Mouse (Mus musculus) heart, embryonic 11.5 days (tissue): Measurements from ENCODE around the gene Ehd4. TPM values are rescaled to one million over a fixed set of nuclear protein-coding genes. Genes with fewer than 3 reads are reported as not detected.

Experiments
- ATAC-seq: fragments of 200-750 bp; cut with Nextera tagmentation; replicated peaks from 2 replicates; pipeline ENCODE4 v1.8.0; 2017; ENCODE audit warnings: moderate library complexity; ENCODE audit not compliant: insufficient number of reproducible peaks, low FRiP score, low TSS enrichment
- H3K27ac ChIP-seq: fragments of 300-500 bp; sonication (generic); 2 replicates; pipeline ENCODE4 v1.5.1; 2014; ENCODE audit warnings: mild to moderate bottlenecking, low read depth, low read length
- H3K27me3 ChIP-seq: fragments of 300-500 bp; sonication (generic); 2 replicates; pipeline ENCODE4 v1.6.1; 2014; ENCODE audit warnings: mild to moderate bottlenecking, low read length, mixed read lengths; ENCODE audit not compliant: control insufficient read depth, insufficient read depth
- H3K36me3 ChIP-seq: fragments of 300-500 bp; sonication (generic); 2 replicates; pipeline ENCODE4 v1.6.1; 2014; ENCODE audit warnings: mild to moderate bottlenecking, low read length, moderate library complexity, mixed read lengths; ENCODE audit not compliant: control insufficient read depth, insufficient read depth
- H3K4me1 ChIP-seq: fragments of 300-500 bp; sonication (generic); 2 replicates; pipeline ENCODE4 v1.6.1; 2014; ENCODE audit warnings: low read length; ENCODE audit not compliant: control insufficient read depth, insufficient read depth
- H3K4me2 ChIP-seq: fragments of 300-500 bp; sonication (generic); 2 replicates; pipeline ENCODE4 v1.6.1; 2014; ENCODE audit warnings: mild to moderate bottlenecking, moderate library complexity
- H3K4me3 ChIP-seq: fragments of 300-500 bp; sonication (generic); 2 replicates; pipeline ENCODE4 v1.5.1; 2014; ENCODE audit warnings: low read depth, low read length
- H3K9ac ChIP-seq: fragments of 300-500 bp; sonication (generic); 2 replicates; pipeline ENCODE4 v1.6.1; 2014; ENCODE audit warnings: mild to moderate bottlenecking, low read depth, low read length, moderate library complexity
- H3K9me3 ChIP-seq: fragments of 300-500 bp; sonication (generic); replicated peaks from 2 replicates; pipeline ENCODE4 v1.6.1; 2016; ENCODE audit warnings: low read length; ENCODE audit not compliant: control insufficient read depth
- WGBS: fragments of 180-500 bp; shearing (Covaris S2); extraction: QIAGEN DNeasy Blood & Tissue Kit; methylation state at CpG from one replicate; pipeline ENCODE4 v1.1.7; 2014; ENCODE audit not compliant: insufficient replicate concordance; 5-methylcytosine and 5-hydroxymethylcytosine counted together
- polyA plus RNA-seq: library from polyadenylated mRNA; unstranded; fragments of >200 nt; fragmentation: Nextera tagmentation; extraction: Ambion mirVana; gene quantifications from 2 replicates; pipeline ENCODE4 v1.2.1, GENCODE M21; 2014

Gene Ehd4
- polyA plus RNA-seq, 1 experiment from 2014 or later: 113 TPM

GRCm38 (mm10) chr2:120060190-120060589 is 94.2 kb downstream of the Ehd4 start:
- Histone ChIP-seq H3K36me3 (no peaks in the 10 kb centered on the region), H3K27me3 (peaks cover 12% of the 10 kb centered on the region; the same call in 1 of the 2 replicates), H3K27ac (no peak overlapping the region), H3K4me1 (no peaks in the 10 kb centered on the region; the same call in 1 of the 2 replicates), H3K9ac (no peak overlapping the region), H3K4me2 (no peak overlapping the region), H3K4me3 (no peak overlapping the region), H3K9me3 (no peaks in the 10 kb centered on the region)
- no peak for ATAC-seq
- 72% methylated on average over 6 of the region's 6 CpGs for WGBS

DNA sequence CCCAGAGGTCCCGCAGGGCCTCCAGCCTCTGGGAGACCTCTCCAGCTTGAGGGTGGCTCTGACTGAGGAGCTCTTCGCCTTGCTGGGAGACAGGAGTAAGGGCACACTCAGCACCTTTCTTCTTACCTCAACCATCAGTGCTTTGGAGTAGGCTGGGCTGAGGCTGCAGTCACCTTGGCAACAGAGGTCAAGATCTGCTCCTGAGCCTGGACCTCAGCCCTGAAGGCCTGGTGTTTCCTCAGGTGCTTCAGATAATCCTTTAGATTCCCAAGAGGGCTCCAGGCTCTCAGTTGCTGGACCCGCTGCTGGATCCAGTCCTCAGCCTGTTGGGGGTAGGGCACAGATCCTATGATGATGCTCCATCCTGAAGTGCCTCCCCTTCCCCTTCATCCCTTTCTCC is 94.9 kb downstream of the Ehd4 start:
- no peak overlapping the region for H3K27ac ChIP-seq
- H3K4me3 ChIP-seq: no peak overlapping the region
- 75% methylated on average over 3 of the region's 3 CpGs for WGBS
- no peak overlapping the region for H3K4me2 ChIP-seq
- H3K9ac ChIP-seq: no peak overlapping the region
- H3K27me3 ChIP-seq: peaks cover 11% of the 10 kb centered on the region; the same call in 1 of the 2 replicates
- H3K4me1 ChIP-seq: peaks cover 4% of the 10 kb centered on the region; the same call in 1 of the 2 replicates
- no peak for ATAC-seq
- no peaks in the 10 kb centered on the region for H3K36me3 ChIP-seq
- no peaks in the 10 kb centered on the region for H3K9me3 ChIP-seq

DNA sequence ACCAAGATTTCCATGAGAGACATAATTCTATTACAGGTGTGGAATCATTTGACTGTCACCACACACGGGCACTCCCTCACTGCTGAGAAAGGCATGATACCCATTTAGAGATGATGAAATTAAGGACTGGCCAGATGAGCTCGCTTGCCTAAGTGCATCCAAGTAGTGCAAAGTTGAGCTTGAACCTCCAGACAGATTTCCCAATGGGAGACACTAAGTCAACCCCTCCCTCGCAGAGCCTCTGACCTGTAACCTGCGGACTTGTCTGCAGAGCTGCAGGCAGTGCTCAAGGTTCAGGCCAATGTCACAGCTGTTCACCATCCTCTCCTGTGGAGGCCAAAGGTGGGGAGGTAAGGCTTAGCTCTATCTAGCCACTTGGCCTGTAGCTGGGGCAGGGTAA is 95.6 kb downstream of the Ehd4 start:
- Histone ChIP-seq H3K4me2 (no peak overlapping the region), H3K36me3 (no peaks in the 10 kb centered on the region), H3K4me3 (no peak overlapping the region), H3K27me3 (peaks cover 11% of the 10 kb centered on the region; the same call in 1 of the 2 replicates), H3K27ac (no peak overlapping the region), H3K9ac (no peak overlapping the region), H3K4me1 (peaks cover 4% of the 10 kb centered on the region; the same call in 1 of the 2 replicates), H3K9me3 (no peaks in the 10 kb centered on the region)
- no peak for ATAC-seq
- 77% methylated on average over 4 of the region's 4 CpGs for WGBS

- no peaks in the 10 kb centered on the region for H3K36me3 ChIP-seq
- H3K4me1 ChIP-seq: peaks cover 4% of the 10 kb centered on the region; the same call in 1 of the 2 replicates
- no peak overlapping the region for H3K27ac ChIP-seq
- peaks cover 7% of the 10 kb centered on the region; the same call in 1 of the 2 replicates for H3K27me3 ChIP-seq
- H3K9ac ChIP-seq: no peak overlapping the region
- ATAC-seq: no peak
- 79% methylated on average over 10 of the region's 10 CpGs for WGBS
- no peaks in the 10 kb centered on the region for H3K9me3 ChIP-seq
- H3K4me2 ChIP-seq: no peak overlapping the region
- H3K4me3 ChIP-seq: no peak overlapping the region
These were observed 98.5 kb downstream of the Ehd4 start for GRCm38 (mm10) chr2:120055923-120056322.

DNA sequence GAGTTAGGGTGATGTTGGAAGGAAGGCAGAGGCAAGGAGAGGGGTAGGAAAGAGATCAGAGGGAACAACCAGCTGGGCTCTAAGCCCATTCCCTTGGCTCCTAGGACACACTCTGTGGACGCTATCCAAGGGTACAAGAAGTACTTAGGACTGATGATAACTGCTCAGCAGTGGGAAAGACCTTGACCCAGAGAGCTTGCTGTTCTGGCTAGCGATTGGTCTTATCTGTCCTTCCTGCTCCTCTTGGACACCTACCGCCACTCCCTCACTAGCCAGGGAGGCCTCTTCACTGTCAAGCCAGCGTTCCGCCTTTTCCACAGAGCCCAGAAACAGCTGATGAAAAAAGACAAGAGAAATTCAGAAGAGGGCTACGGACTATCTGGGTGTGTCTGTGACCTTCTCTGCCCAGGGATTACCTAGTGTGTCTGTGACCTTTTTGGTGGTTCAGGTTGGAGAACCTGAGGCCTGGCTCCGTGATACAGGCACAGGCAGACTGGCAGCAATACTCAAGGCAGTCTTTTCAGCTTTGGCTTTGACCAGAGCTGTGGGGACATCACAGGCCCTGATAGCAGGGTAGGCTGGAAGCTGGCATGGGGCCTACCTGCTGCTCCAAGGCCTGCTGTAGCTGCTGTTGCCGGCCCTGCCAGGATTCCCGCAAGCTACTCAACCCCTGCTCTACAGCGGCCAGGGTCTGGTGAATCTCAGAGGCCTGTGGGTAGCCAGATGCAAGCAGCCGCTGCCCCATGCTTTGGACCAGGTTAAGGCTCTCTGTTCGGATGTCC is 99.4 kb downstream of the Ehd4 start:
- Histone ChIP-seq H3K9ac (no peak overlapping the region), H3K9me3 (no peaks in the 10 kb centered on the region), H3K27me3 (peaks cover 7% of the 10 kb centered on the region; the same call in 1 of the 2 replicates), H3K36me3 (no peaks in the 10 kb centered on the region), H3K4me3 (no peak overlapping the region), H3K4me1 (peaks cover 4% of the 10 kb centered on the region; the same call in 1 of the 2 replicates), H3K4me2 (no peak overlapping the region), H3K27ac (no peak overlapping the region)
- WGBS: 64% methylated on average over 12 of the region's 12 CpGs
- ATAC-seq: no peak

GRCm38 (mm10) chr2:120051405-120051804 is 103.0 kb downstream of the Ehd4 start:
- WGBS: 54% methylated on average over 6 of the region's 6 CpGs
- no peak overlapping the region for H3K9ac ChIP-seq
- ATAC-seq: no peak

GRCm38 (mm10) chr2:120049632-120050274 is 104.7 kb downstream of the Ehd4 start:
- no peak for ATAC-seq
- 44% methylated on average over 10 of the region's 10 CpGs for WGBS

More at GRCm38 (mm10) chr2:120051405-120051804, 103.0 kb downstream of the Ehd4 start:
- Histone ChIP-seq H3K4me3 (no peak overlapping the region), H3K4me2 (no peak overlapping the region), H3K27me3 (peaks cover 10% of the 10 kb centered on the region), H3K9me3 (no peaks in the 10 kb centered on the region), H3K4me1 (peaks cover 4% of the 10 kb centered on the region; the same call in 1 of the 2 replicates), H3K36me3 (no peaks in the 10 kb centered on the region), H3K27ac (no peak overlapping the region)

DNA sequence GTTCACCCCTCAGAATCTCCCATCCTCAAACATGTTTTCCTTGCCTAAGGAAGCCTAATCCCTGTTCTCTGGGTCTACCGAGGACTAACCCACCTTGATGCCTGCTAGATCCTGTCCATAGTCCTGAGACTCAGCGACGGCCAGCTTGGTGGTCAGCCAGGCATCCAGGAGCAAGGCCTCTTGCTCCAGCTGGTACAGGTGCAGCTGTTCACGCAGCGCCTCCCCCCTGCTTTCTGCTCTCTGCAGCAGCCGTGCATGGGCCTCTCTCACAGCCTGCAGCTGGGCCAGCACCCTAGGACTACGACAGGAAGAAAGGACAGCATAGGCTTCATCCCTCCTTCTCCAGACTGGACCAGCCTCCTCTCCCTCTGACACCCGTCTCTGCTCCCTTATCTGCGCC is 106.2 kb downstream of the Ehd4 start:
- Histone ChIP-seq H3K4me3 (no peak overlapping the region), H3K9ac (no peak overlapping the region), H3K4me2 (no peak overlapping the region), H3K4me1 (peaks cover 7% of the 10 kb centered on the region), H3K27ac (no peak overlapping the region), H3K36me3 (no peaks in the 10 kb centered on the region), H3K27me3 (peaks cover 17% of the 10 kb centered on the region), H3K9me3 (no peaks in the 10 kb centered on the region)
- no peak for ATAC-seq
- 63% methylated on average over 9 of the region's 9 CpGs for WGBS

More at GRCm38 (mm10) chr2:120049632-120050274, 104.7 kb downstream of the Ehd4 start:
- Histone ChIP-seq H3K4me3 (no peak overlapping the region), H3K27ac (no peak overlapping the region), H3K9me3 (no peaks in the 10 kb centered on the region), H3K4me2 (no peak overlapping the region), H3K4me1 (peaks cover under 1% of the 10 kb centered on the region), H3K27me3 (peaks cover 17% of the 10 kb centered on the region), H3K9ac (no peak overlapping the region), H3K36me3 (no peaks in the 10 kb centered on the region)
